Mouse (Mus musculus) midbrain, embryonic 13.5 days (tissue): ENCODE measurements around the gene Hoxd13. TPM values are rescaled to one million over a fixed set of nuclear protein-coding genes. Genes with fewer than 3 reads are reported as not detected.

Experiments
- ATAC-seq: fragments of 200-750 bp; cut with Nextera tagmentation; 2 replicates; pipeline ENCODE4 v1.8.0; 2017; ENCODE audit warnings: mild to moderate bottlenecking, moderate TSS enrichment, moderate library complexity
- H3K27ac ChIP-seq: fragments of 300-500 bp; sonication (generic); 2 replicates; pipeline ENCODE4 v1.5.1; 2015; ENCODE audit warnings: inconsistent platforms, mild to moderate bottlenecking, moderate library complexity
- H3K27me3 ChIP-seq: fragments of 300-500 bp; sonication (generic); 2 replicates; pipeline ENCODE4 v1.6.1; 2015; ENCODE audit warnings: mild to moderate bottlenecking, inconsistent platforms
- H3K36me3 ChIP-seq: fragments of 300-500 bp; sonication (generic); 2 replicates; pipeline ENCODE4 v1.6.1; 2015; ENCODE audit warnings: mild to moderate bottlenecking, inconsistent platforms
- H3K4me1 ChIP-seq: fragments of 300-500 bp; sonication (generic); replicated peaks from 2 replicates; pipeline ENCODE4 v1.6.1; 2015; ENCODE audit warnings: inconsistent platforms
- H3K4me2 ChIP-seq: fragments of 300-500 bp; sonication (generic); replicated peaks from 2 replicates; pipeline ENCODE4 v1.6.1; 2015; ENCODE audit warnings: moderate library complexity, mild to moderate bottlenecking, inconsistent platforms
- H3K4me3 ChIP-seq: fragments of 300-500 bp; sonication (generic); replicated peaks from 2 replicates; pipeline ENCODE4 v1.5.1; 2015; ENCODE audit warnings: mild to moderate bottlenecking, inconsistent platforms
- H3K9ac ChIP-seq: fragments of 300-500 bp; sonication (generic); replicated peaks from 2 replicates; pipeline ENCODE4 v1.6.1; 2015; ENCODE audit warnings: mild to moderate bottlenecking, inconsistent platforms
- H3K9me3 ChIP-seq: fragments of 300-500 bp; sonication (generic); 2 replicates; pipeline ENCODE4 v1.6.1; 2016; ENCODE audit warnings: mild to moderate bottlenecking, inconsistent platforms
- WGBS: fragments of 180-500 bp; shearing (Covaris S2); methylation state at CpG from one replicate; pipeline ENCODE4 v1.1.7; 2015; 5-methylcytosine and 5-hydroxymethylcytosine counted together
- polyA plus RNA-seq: library from polyadenylated mRNA; unstranded; fragments of >200 nt; fragmentation: Nextera tagmentation; extraction: Ambion mirVana; gene quantifications from 2 replicates; pipeline ENCODE4 v1.2.1, GENCODE M21; 2015

The Hoxd13 gene
- polyA plus RNA-seq, 1 experiment from 2014 or later: not detected

DNA sequence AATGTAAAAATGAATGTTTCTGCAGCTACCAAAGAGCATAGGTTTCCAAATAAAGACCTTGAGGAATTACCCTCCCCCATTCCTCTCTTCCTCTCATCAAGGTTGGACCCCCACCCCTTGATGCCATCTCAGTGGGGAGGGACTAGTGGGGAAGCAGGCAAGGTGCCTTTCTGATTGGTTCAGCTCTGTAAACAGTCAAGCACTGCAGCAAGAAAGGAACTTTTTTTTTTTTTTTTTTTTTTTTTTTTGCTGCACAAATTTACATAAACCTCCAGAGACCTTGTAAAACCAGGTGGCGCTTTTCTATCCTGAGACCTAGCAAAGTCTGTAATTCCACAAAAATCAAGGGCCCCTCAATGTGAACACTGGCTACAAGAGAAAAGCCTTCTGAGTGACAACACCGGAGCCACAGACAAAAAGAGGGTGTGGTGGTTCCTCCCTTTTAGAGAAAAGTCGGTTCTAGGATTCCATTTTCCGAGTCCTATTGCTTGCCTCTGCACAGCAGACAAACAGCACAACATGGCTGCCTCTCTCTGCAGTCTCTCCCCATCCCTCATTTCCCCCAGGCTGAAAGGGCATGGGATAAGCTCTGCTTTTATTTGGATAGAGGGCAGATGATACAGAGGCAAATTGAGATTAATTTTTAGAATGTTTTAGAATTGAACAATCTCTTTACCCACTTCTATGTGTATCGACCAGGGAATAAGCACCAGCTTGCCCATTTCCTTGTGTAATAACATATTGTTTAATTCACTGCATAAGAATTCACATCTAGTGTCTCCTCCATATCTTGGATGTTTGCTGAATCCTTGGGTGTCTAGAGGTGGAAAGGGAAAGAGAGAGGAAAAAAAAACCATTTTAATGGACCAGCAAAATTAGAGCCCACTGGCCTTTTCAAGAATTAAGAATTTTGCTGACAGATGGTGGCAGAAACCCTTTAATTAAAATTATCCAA lies 41.6 kb downstream of the Hoxd13 start:
- ATAC-seq: no peak
- whole genome bisulfite sequencing: 4% methylated on average over 5 of the region's 5 CpGs
- Histone ChIP-seq H3K27me3 (peaks cover 99% of the 10 kb centered on the region), H3K9me3 (no peaks in the 10 kb centered on the region), H3K4me2 (no peak overlapping the region), H3K27ac (no peak overlapping the region), H3K4me3 (no peak overlapping the region), H3K4me1 (peaks cover 17% of the 10 kb centered on the region), H3K9ac (no peak overlapping the region), H3K36me3 (no peaks in the 10 kb centered on the region)

DNA sequence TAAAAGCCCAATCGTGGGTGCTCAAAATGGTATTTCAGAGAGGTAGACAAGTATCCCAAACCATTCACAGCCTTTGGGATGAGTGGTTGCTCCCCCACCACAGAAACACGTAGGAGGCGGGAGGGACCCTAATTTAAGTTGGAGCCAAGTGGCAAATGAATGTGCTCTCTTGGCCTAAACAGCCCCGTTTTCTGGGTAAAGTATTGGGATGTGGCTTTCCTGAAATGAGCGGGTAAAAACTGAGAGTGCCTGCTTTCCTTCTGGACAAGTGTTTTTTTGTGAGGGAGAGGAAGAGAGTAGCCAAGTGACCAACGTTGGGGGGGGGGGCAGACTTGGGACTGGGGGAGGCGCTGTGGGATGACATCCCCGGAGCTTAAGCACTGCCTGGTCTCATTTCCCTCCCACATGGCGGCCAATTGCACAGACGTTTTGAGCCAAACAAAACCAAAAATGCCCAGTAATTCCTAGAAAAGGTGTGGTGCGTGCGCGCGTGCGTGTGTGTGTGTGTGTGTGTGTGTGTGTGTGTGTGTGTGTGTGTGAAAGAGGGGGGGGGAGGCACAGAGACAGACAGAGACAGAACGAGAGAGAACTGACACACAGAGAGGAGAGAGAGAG lies 42.9 kb downstream of the Hoxd13 start:
- no peak overlapping the region for H3K4me3 ChIP-seq
- H3K9me3 ChIP-seq: no peaks in the 10 kb centered on the region
- no peak for ATAC-seq
- WGBS: under 1% methylated on average over 16 of the region's 16 CpGs
- H3K36me3 ChIP-seq: no peaks in the 10 kb centered on the region
- no peak overlapping the region for H3K4me2 ChIP-seq
- H3K27ac ChIP-seq: no peak overlapping the region
- H3K4me1 ChIP-seq: peaks cover 6% of the 10 kb centered on the region
- H3K9ac ChIP-seq: no peak overlapping the region
- peaks cover 99% of the 10 kb centered on the region for H3K27me3 ChIP-seq

GRCm38 (mm10) chr2:74711721-74712621 lies 43.9 kb downstream of the Hoxd13 start, which contains the start of the genes Hoxd3 and Hoxd4:
Hoxd3 (plus strand) TSS chr2:74711927.
Hoxd4 (plus strand) TSS chr2:74711929.
- no peak within 1 kb of the TSS for H3K9ac ChIP-seq
- H3K36me3 ChIP-seq: no peaks in the 10 kb centered on the region
- H3K4me3 ChIP-seq: peak within 1 kb of the TSS; percentile 12
- peaks cover 6% of the 10 kb centered on the region for H3K4me1 ChIP-seq
- ATAC-seq: 0 out of 2 replicates have a peak, but pooled peaks have one; percentile 17
- peak within 1 kb of the TSS; percentile 34 for H3K4me2 ChIP-seq
- no peak within 1 kb of the TSS for H3K27ac ChIP-seq
- no peaks in the 10 kb centered on the region for H3K9me3 ChIP-seq
- peaks cover 99% of the 10 kb centered on the region for H3K27me3 ChIP-seq
- 1% methylated on average over 65 of the region's 65 CpGs for WGBS

DNA sequence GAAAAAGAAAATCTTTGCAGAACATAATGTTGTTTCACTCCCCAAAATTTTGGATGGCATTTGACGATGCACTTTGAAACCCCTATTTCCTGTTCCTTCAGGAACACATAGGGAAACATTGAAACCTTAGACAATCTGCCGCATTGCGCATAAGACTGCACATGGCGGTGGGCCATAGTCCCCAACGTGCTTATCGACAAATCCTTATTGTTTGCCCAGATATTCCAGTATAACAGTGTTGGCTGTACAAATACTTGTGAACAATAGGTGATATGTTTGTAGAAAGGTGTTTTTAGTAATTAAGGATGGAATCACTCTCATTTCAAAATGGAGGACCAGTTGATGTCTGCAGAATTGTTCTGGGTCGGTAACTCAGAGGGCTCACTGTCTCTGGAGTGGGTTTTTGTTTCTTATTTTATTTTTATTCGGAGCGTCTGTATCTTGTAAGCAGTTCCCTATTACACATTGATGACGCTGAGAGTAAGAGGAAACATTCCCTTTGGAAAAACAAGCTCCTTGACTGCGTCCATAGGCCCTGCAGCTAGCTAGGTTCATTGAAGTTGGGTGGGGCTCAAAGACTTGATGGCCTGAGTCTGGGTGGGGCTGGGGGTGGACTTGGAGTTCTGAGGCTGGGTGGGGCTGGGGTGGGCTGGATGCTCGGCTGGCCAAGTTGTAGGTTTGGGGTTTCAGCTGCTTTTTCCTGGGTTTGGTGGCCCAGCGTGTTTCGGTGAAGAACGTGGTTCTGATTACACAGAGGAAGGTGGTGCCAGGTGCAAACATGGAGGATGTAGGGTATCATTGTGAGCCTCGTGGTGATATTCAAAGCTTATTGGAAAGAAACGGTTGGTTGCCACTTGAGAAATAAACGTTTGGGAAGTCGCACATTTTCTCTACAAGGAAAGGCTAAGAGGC lies 45.4 kb downstream of the Hoxd13 start:
- Histone ChIP-seq H3K4me1 (peaks cover 6% of the 10 kb centered on the region), H3K27me3 (peaks cover 100% of the 10 kb centered on the region), H3K27ac (no peak overlapping the region), H3K36me3 (no peaks in the 10 kb centered on the region), H3K9ac (no peak overlapping the region), H3K9me3 (no peaks in the 10 kb centered on the region), H3K4me2 (no peak overlapping the region), H3K4me3 (no peak overlapping the region)
- ATAC-seq: no peak
- 3% methylated on average over 19 of the region's 19 CpGs for WGBS

- Histone ChIP-seq H3K36me3 (no peaks in the 10 kb centered on the region), H3K27me3 (peaks cover 100% of the 10 kb centered on the region), H3K9ac (no peak overlapping the region), H3K4me3 (no peak overlapping the region), H3K27ac (no peak overlapping the region), H3K9me3 (no peaks in the 10 kb centered on the region), H3K4me2 (no peak overlapping the region), H3K4me1 (peaks cover 6% of the 10 kb centered on the region)
- no peak for ATAC-seq
- WGBS: 3% methylated on average over 18 of the region's 18 CpGs
Observed at GRCm38 (mm10) chr2:74714156-74714789, 46.2 kb downstream of the Hoxd13 start.

GRCm38 (mm10) chr2:74714881-74715280 lies 46.8 kb downstream of the Hoxd13 start:
- H3K27me3 ChIP-seq: peaks cover 100% of the 10 kb centered on the region
- no peak overlapping the region for H3K27ac ChIP-seq
- H3K9me3 ChIP-seq: no peaks in the 10 kb centered on the region
- WGBS: under 1% methylated on average over 14 of the region's 14 CpGs
- peaks cover 6% of the 10 kb centered on the region for H3K4me1 ChIP-seq
- no peaks in the 10 kb centered on the region for H3K36me3 ChIP-seq
- no peak overlapping the region for H3K4me3 ChIP-seq
- ATAC-seq: no peak
- no peak overlapping the region for H3K9ac ChIP-seq
- H3K4me2 ChIP-seq: no peak overlapping the region

- Histone ChIP-seq H3K36me3 (no peaks in the 10 kb centered on the region), H3K27ac (no peak overlapping the region), H3K27me3 (peaks cover 100% of the 10 kb centered on the region), H3K4me3 (peak overlapping the region; percentile 23), H3K9me3 (no peaks in the 10 kb centered on the region), H3K4me1 (peaks cover 6% of the 10 kb centered on the region), H3K4me2 (peak overlapping the region; percentile 47), H3K9ac (no peak overlapping the region)
- ATAC-seq: peak; percentile 73
- 3% methylated on average over 26 of the region's 26 CpGs for WGBS
Observed at GRCm38 (mm10) chr2:74715504-74716241, 47.6 kb downstream of the Hoxd13 start.

DNA sequence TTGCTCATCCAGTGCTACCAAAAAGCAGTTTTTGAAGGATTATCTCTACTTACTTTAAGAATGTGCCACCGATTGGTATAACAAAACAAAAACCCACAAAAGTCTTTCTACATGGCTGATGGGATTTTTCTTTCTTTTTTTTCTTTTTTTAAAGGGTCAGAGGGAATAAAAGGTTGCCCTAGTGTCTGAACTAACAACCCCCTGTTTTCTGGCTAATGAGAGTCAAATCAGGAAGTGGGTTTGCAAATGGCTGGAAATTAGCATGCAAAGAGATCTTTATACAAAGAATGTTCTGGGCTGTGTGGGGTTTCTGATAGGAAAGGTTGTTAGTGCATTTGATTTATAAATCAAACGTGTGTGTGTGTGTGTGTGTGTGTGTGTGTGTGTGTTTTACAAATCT lies 52.3 kb downstream of the Hoxd13 start:
- H3K4me2 ChIP-seq: no peak overlapping the region
- H3K27me3 ChIP-seq: peaks cover 100% of the 10 kb centered on the region
- H3K27ac ChIP-seq: no peak overlapping the region
- H3K4me1 ChIP-seq: no peaks in the 10 kb centered on the region
- H3K9me3 ChIP-seq: no peaks in the 10 kb centered on the region
- no peak overlapping the region for H3K9ac ChIP-seq
- 4% methylated on average over 2 of the region's 2 CpGs for WGBS
- ATAC-seq: no peak
- H3K36me3 ChIP-seq: no peaks in the 10 kb centered on the region
- no peak overlapping the region for H3K4me3 ChIP-seq

GRCm38 (mm10) chr2:74720955-74721491 lies 52.9 kb downstream of the Hoxd13 start:
- Histone ChIP-seq H3K9me3 (no peaks in the 10 kb centered on the region), H3K4me1 (no peaks in the 10 kb centered on the region), H3K9ac (no peak overlapping the region), H3K4me3 (no peak overlapping the region), H3K36me3 (no peaks in the 10 kb centered on the region), H3K27me3 (peaks cover 100% of the 10 kb centered on the region), H3K4me2 (no peak overlapping the region), H3K27ac (no peak overlapping the region)
- no peak for ATAC-seq
- WGBS: under 1% methylated on average over 5 of the region's 5 CpGs
